8 mouse cellular contexts compared by ENCODE assay signal in the genomic region with DNA sequence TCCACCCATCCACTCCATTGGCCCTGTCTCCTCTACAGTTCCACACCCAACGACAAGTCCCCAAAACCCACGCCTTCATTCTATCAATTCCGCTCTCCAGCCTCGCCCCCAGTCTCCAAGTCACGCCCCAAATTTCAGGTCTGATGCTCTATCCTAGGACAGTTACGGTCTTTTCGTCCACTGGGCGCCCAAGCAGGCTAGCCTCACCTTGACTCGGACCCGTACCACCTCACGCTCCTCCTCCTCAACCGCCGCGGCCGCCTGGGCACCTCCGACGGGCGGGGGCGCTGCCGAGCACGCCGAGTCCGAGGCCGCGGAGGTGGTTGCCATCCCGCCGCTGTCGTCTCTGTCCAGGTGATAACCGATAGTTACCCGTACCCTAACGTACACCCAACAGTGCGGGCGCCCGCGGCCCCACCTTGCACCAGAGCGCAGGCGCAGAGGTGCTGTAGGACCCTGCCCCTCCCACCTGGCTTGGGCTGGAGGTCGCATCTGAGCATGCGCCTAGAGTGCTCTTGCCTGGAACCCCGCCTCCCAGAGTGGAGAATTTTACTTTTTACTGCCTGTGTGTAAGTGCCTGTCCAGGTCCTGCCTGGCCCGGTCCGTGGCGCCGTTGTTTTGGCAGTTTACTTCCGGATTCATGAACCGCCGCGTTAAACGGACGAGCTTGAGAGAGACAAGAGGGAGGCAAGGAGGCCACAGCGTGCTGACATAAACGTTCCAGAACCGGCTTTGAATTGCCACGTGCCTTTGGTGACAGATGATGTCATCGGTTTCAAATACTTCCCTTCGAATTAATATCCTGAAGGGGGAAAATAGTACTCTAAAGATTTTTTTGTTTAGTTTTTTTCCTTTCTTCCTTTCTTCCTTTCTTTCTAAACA. TPM values are rescaled to one million over a fixed set of nuclear protein-coding genes. Genes with fewer than 3 reads are reported as not detected.
DNase-seq lines count a peak whose midpoint lies in the region; ATAC-seq lines count a peak whose summit lies in the region.

TSS of gene Tbc1d25 (minus strand) at position 678 of the 882 bp plus-strand sequence.

- 0 out of 2 replicates have a peak, but pooled peaks cover 5% of the 10 kb centered on the region for H3K36me3 ChIP-seq in hindbrain, embryonic 10.5 days

- H3K9me3 ChIP-seq in hindbrain, embryonic 10.5 days, result peaks cover 4% of the 10 kb centered on the region; the same call in 1 of the 2 replicates

- H3K27me3 ChIP-seq in hindbrain, embryonic 10.5 days (ENCODE audit: insufficient read depth, poor library complexity, severe bottlenecking), result no peaks in the 10 kb centered on the region

- H3K27ac ChIP-seq in hindbrain, embryonic 10.5 days, result peak within 1 kb of the TSS; percentile 79

- H3K4me3 ChIP-seq in hindbrain, embryonic 10.5 days, result peak within 1 kb of the TSS; percentile 62

- ATAC-seq in frontal cortex, adult (ENCODE audit: low TSS enrichment), result peak; percentile 95

- WGBS in hindbrain, embryonic 10.5 days, result 12% methylated on average over 56 of the region's 56 CpGs

- peak; percentile 92 for DNase-seq in MN1 (ENCODE audit: low spot score)
- peak; percentile 91 for DNase-seq in cerebellum, adult 9-10 months
- DNase-seq in hindbrain, embryonic 10.5 days (ENCODE audit: low spot score), result peak; percentile 81
- DNase-seq in layer of hippocampus, postnatal 10 days (ENCODE audit: low spot score in 2 of 2), result peak; percentile 69 to 82
- DNase-seq in lung, postnatal 10 days, result peak; percentile 91
- DNase-seq in ovary, postnatal 36 days (ENCODE audit: low spot score), result peak; percentile 80
- peak; percentile 84 for DNase-seq in thymus, postnatal 25 days

- peaks cover 9% of the 10 kb centered on the region; the same call in 1 of the 2 replicates for H3K4me1 ChIP-seq in hindbrain, embryonic 10.5 days (replicated peaks)

RNA-seq across cellular contexts. Expression of gene Tbc1d25, which starts in this region (rescaled TPM):
- polyA plus RNA-seq in hindbrain, embryonic 10.5 days (2016; fragmentation: Nextera tagmentation; extraction: Ambion mirVana), result 10.0 and 12.1 TPM in 2 replicates
- total RNA-seq in layer of hippocampus, postnatal 10 days (2021), result 10 to 100 TPM; 15.1 to 16.0 TPM

Comparison
In these comparisons a context has a peak if more than half of its experiments do, and no peak if none do; other contexts are left out.
1. Peak in every context shown above with its lines: DNase-seq, ATAC-seq, H3K4me3 ChIP-seq and H3K27ac ChIP-seq.